Mouse (Mus musculus) c-Kit-positive CD71-positive TER-119-positive erythroid progenitor cells, embryonic 14.5 days (primary cell): ENCODE results near the gene Prr11.

Experiments
- DNase-seq: peaks from one replicate; pipeline ENCODE4 v3.0.0-alpha.2; 2013; ENCODE audit warnings: low spot score

Prr11 gene

DNA sequence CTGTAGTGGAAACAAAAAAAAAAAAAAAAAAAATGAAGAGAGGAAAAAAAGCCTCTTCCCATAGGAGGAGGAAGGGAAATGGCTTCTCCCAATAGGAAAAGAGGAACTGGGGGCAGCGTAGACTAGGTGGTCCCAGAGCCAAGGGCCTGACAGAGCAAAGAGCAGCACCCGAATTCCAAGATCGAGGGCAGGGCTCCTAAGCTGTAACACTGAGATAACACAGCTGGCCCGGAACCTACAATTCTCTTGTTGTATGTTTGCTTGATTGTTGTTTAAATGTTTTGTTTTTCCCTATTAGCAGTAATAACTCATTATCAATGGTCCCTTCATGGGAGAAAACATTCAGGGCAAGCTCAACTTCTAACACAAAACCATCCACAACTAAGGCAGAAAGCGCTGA, 61.5 kb downstream of the Prr11 start:
- peak; percentile 39 for DNase-seq

DNA sequence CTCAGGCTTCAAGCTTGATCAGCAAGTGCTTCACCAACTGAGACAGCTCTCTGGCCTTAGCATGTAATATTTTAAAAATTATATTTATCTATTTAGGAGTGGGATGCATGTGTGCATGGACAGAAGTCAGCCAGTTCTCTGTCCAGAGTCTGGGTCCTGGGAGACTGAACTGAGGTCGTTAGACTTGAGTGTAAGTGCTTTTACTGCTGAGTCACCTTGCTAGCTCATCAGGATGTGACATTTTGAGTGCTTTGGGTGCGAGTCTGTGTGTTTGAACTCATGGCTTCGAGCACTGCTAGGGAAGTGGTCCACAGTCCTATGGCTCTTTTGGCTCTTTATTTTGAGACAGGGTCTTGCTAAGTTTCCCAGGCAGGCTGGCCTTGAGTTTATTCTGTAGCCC, 65.5 kb downstream of the Prr11 start:
- DNase-seq, result no peak

DNA sequence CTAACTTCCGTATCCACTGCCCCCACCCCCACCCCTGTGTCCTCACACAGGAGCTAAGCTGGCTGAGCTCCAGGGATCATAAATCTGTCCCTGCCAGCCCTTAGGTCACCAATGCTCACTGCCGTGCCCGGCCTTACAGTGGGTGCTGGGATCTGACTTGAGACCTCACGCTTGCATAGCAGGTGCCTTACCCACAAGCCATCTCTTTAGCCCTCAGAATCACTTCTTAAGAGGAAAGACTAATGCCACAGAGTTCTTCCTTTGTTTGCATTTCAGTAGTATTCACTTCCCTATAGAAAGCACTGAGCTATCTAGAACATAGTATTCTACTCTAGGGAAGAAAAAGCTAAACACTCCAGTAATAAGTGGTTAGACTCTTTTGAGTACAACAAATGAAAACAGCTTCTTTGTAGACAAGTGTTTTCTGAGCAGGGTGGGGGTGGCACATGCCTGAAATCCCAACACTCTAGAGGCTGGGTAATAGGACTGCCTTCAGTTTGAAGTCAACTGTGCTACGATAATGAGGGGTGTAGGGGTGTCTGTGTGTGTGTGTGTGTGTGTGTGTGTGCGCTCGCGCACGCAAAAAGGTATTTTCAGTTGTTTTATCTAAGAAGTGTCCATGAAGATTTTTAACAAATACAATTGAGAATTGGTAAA, 69.1 kb downstream of the Prr11 start:
- no peak for DNase-seq
